Mouse (Mus musculus): ENCODE data around the gene Sema6d.

Gene Sema6d

GRCm38 (mm10) chr2:124609014-124609413 is 519.2 kb downstream of the Sema6d start:
- DNase-seq (ENCODE audit: extremely low read depth, insufficient read length, low spot score) = no peak

GRCm38 (mm10) chr2:124609711-124610585 is 520.2 kb downstream of the Sema6d start:
- DNase-seq (ENCODE audit: extremely low read depth, insufficient read length, low spot score) = peak; percentile 76

GRCm38 (mm10) chr2:124610586-124611105 is 520.9 kb downstream of the Sema6d start:
- no peak for DNase-seq (ENCODE audit: extremely low read depth, insufficient read length, low spot score)

- no peak for DNase-seq (ENCODE audit: extremely low read depth, insufficient read length, low spot score)
Measured at GRCm38 (mm10) chr2:124611226-124611625, 521.5 kb downstream of the Sema6d start.

GRCm38 (mm10) chr2:124612276-124612675 is 522.5 kb downstream of the Sema6d start:
- DNase-seq (ENCODE audit: extremely low read depth, insufficient read length, low spot score) = no peak

- DNase-seq (ENCODE audit: extremely low read depth, insufficient read length, low spot score) = no peak
Measured at GRCm38 (mm10) chr2:124612727-124613510, 523.1 kb downstream of the Sema6d start.

GRCm38 (mm10) chr2:124613671-124614210 is 524.0 kb downstream of the Sema6d start:
- no peak for DNase-seq (ENCODE audit: extremely low read depth, insufficient read length, low spot score)

- no peak for DNase-seq (ENCODE audit: extremely low read depth, insufficient read length, low spot score)
Measured at GRCm38 (mm10) chr2:124616746-124617145, 527.0 kb downstream of the Sema6d start.

GRCm38 (mm10) chr2:124617440-124617839 is 527.7 kb downstream of the Sema6d start:
- DNase-seq (ENCODE audit: extremely low read depth, insufficient read length, low spot score) = no peak

- no peak for DNase-seq (ENCODE audit: extremely low read depth, insufficient read length, low spot score)
Measured at GRCm38 (mm10) chr2:124618091-124618490, 528.3 kb downstream of the Sema6d start.

- DNase-seq (ENCODE audit: extremely low read depth, insufficient read length, low spot score) = no peak
Measured at GRCm38 (mm10) chr2:124618526-124619219, 528.9 kb downstream of the Sema6d start.

- DNase-seq (ENCODE audit: extremely low read depth, insufficient read length, low spot score) = no peak
Measured at GRCm38 (mm10) chr2:124620470-124620869, 530.7 kb downstream of the Sema6d start.

GRCm38 (mm10) chr2:124621972-124622621 is 532.3 kb downstream of the Sema6d start:
- no peak for DNase-seq (ENCODE audit: extremely low read depth, insufficient read length, low spot score)

- DNase-seq (ENCODE audit: extremely low read depth, insufficient read length, low spot score) = no peak
Measured at GRCm38 (mm10) chr2:124624247-124624929, 534.6 kb downstream of the Sema6d start.

- DNase-seq (ENCODE audit: extremely low read depth, insufficient read length, low spot score) = no peak
Measured at GRCm38 (mm10) chr2:124626425-124626824, 536.7 kb downstream of the Sema6d start.

- DNase-seq (ENCODE audit: extremely low read depth, insufficient read length, low spot score) = no peak
Measured at GRCm38 (mm10) chr2:124627664-124628063, 537.9 kb downstream of the Sema6d start.

- no peak for DNase-seq (ENCODE audit: extremely low read depth, insufficient read length, low spot score)
Measured at GRCm38 (mm10) chr2:124628701-124629100, 538.9 kb downstream of the Sema6d start.

GRCm38 (mm10) chr2:124634400-124634998 is 544.7 kb downstream of the Sema6d start:
- no peak for DNase-seq (ENCODE audit: extremely low read depth, insufficient read length, low spot score)

- no peak for DNase-seq (ENCODE audit: extremely low read depth, insufficient read length, low spot score)
Measured at GRCm38 (mm10) chr2:124635271-124635865, 545.6 kb downstream of the Sema6d start.

All from 3134 (cell line).